Mouse (Mus musculus) bone marrow, adult 2 months (tissue): ENCODE results near the gene Hps3.
A peak's percentile ranks its signal among the peaks of the same experiment; 100 is the strongest.

Experiments used
- CTCF ChIP-seq: fragments of 200-500 bp; IDR thresholded peaks from 2 replicates; pipeline ENCODE4 v1.5.1; 2011; ENCODE audit warnings: low read length, control low read depth; ENCODE audit not compliant: control insufficient read depth, insufficient read depth
- POLR2A ChIP-seq: fragments of 200-500 bp; IDR thresholded peaks from 2 replicates; pipeline ENCODE4 v1.6.1; 2011; ENCODE audit warnings: low read depth, mild to moderate bottlenecking, control low read depth, low read length, borderline replicate concordance; ENCODE audit not compliant: control insufficient read depth

GRCm38 (mm10) chr3:20002786-20003185, 32.3 kb downstream of the Hps3 start:
- TF ChIP-seq CTCF (peak; percentile 30; the same call in 1 of the 2 replicates), POLR2A (no peak)
